Mouse (Mus musculus) liver, postnatal 0 days (tissue): Measurements from ENCODE around the gene Icos.

Source experiments
- CTCF ChIP-seq: sonication (generic); IDR thresholded peaks from 2 replicates; pipeline ENCODE4 v1.5.1; 2016; ENCODE audit warnings: antibody characterized with exemption, low read depth
- EP300 ChIP-seq: IDR thresholded peaks from 2 replicates; pipeline ENCODE4 v1.6.1; 2016; ENCODE audit warnings: antibody characterized with exemption, low read depth, mild to moderate bottlenecking

DNA sequence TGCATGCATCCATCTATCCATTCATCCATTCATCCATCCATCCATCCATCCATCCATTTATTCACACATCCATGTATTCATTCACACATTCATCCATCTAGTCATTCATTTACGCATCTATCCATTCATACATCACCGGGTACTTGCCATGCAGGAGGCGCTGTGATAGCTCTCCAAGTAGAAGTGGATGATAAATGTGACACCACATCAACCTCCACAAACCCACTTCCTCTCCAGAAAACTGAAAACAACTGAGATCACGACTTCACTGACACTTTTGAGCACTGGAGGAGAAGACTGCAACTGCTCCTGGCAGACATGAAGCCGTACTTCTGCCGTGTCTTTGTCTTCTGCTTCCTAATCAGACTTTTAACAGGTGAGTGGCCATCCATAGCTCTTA lies at the start of gene Icos:
- no peak for TF ChIP-seq EP300
- no peak for TF ChIP-seq CTCF
